ENCODE assay signal across 23 mouse cellular contexts in genomic region chr12:61624532-61624931, GRCm38 (mm10).
DNase-seq lines count a peak whose midpoint lies in the region; ATAC-seq and TF ChIP-seq lines count a peak whose summit lies in the region.
"Had no signal": no experiment of that assay in that cellular context is flagged by ENCODE, and none has a peak within 500 bp of the region (broad histone marks: within the 10 kb centered on the region; RNA-seq: fewer than 3 reads in every experiment).

No protein-coding gene starts in this region.

- TF ChIP-seq RAD21 in MEL (IDR thresholded peaks at IDR 0.05; ENCODE audit: low read depth, low read length), result no peak

- H3K27me3 ChIP-seq in midbrain, embryonic 11.5 days (ENCODE audit: control insufficient read depth, insufficient read depth, low read length), result no peaks in the 10 kb centered on the region
- no peaks in the 10 kb centered on the region for H3K27me3 ChIP-seq in midbrain, embryonic 15.5 days (replicated peaks)
- H3K27me3 ChIP-seq in MEL (ENCODE audit: control insufficient read depth in 1 of 2, insufficient read depth in 2 of 2, low read length in 2 of 2), result no peaks in the 10 kb centered on the region
- H3K27me3 ChIP-seq: CH12.LX, Patski had no signal

- no peak for TF ChIP-seq EP300 in MEL (IDR thresholded peaks at IDR 0.05; ENCODE audit: low read depth in 1 of 2, low read length in 2 of 2)

- peak; percentile 75 for DNase-seq in midbrain, embryonic 11.5 days (ENCODE audit: low spot score, missing footprints)
- DNase-seq in ES-E14 (ENCODE audit: low read depth, low spot score), result no peak
- no peak for DNase-seq in MEL (ENCODE audit: low read depth, low spot score)
- DNase-seq in thymus, postnatal 25 days, result no peak
- no peak for DNase-seq in cerebellum, adult 8-10 months
- DNase-seq: adrenal gland, adult 2 months; adrenal gland, adult 8-10 months; adrenal gland, postnatal 10 days; adrenal gland, postnatal 14 days; adrenal gland, postnatal 25 days; adrenal gland, postnatal 36 days; B cell, adult 2 months; cerebellum, adult 11 months; cerebellum, adult 11-12 months; cerebellum, adult 18-20 months; cerebellum, adult 2 months; cerebellum, adult 9-10 months had no signal

- H3K79me2 ChIP-seq in MEL (ENCODE audit: control insufficient read depth, insufficient read depth, low read length, poor library complexity), result no peaks in the 10 kb centered on the region

- no peak overlapping the region for H3K4me2 ChIP-seq in midbrain, embryonic 11.5 days
- no peak overlapping the region for H3K4me2 ChIP-seq in midbrain, embryonic 15.5 days

- TF ChIP-seq POLR2A in MEL (IDR thresholded peaks at IDR 0.05; ENCODE audit: control insufficient read depth in 1 of 2, insufficient read depth in 1 of 2, low read depth in 1 of 2, low read length in 2 of 2, poor library complexity in 1 of 2), result no peak

- in situ Hi-C loops in ES-E14 (cut with MboI; ENCODE audit: low sequenced_read_pairs in 2 of 2, unreplicated experiment in 2 of 2), result no loop called here

- no peak overlapping the region for H3K9ac ChIP-seq in midbrain, embryonic 11.5 days (ENCODE audit: low read length)
- no peak overlapping the region for H3K9ac ChIP-seq in midbrain, embryonic 15.5 days
- H3K9ac ChIP-seq in ES-E14 (ENCODE audit: insufficient read depth, low read depth, low read length, poor library complexity, severe bottlenecking) (no peak overlapping the region), MEL (ENCODE audit: control insufficient read depth, low read depth, low read length, poor library complexity, severe bottlenecking) (no peak overlapping the region)

- no peak overlapping the region for H3K27ac ChIP-seq in midbrain, embryonic 11.5 days (ENCODE audit: low read depth, low read length)
- H3K27ac ChIP-seq in midbrain, embryonic 15.5 days, result no peak overlapping the region
- H3K27ac ChIP-seq in ES-E14 (ENCODE audit: insufficient read depth, low read depth, low read length, poor library complexity, severe bottlenecking) (no peak overlapping the region), MEL (ENCODE audit: control insufficient read depth, low read depth, low read length) (no peak overlapping the region)

- TF ChIP-seq CTCF in MEL (IDR thresholded peaks at IDR 0.05 in 2 of 3, conservative IDR thresholded peaks at IDR 0.05 in 1 of 3; ENCODE audit: control insufficient read depth in 1 of 3, insufficient read depth in 1 of 3, low read depth in 2 of 3, low read length in 3 of 3, poor library complexity in 1 of 3, severe bottlenecking in 1 of 3), result no peak

- no peaks in the 10 kb centered on the region for H3K4me1 ChIP-seq in midbrain, embryonic 11.5 days (ENCODE audit: control insufficient read depth, insufficient read depth, low read length)
- no peaks in the 10 kb centered on the region for H3K4me1 ChIP-seq in midbrain, embryonic 15.5 days
- no peaks in the 10 kb centered on the region for H3K4me1 ChIP-seq in ES-E14 (ENCODE audit: control insufficient read depth in 2 of 2, insufficient read depth in 2 of 2, low read length in 2 of 2, poor library complexity in 1 of 2)
- H3K4me1 ChIP-seq in MEL (ENCODE audit: control insufficient read depth in 1 of 2, insufficient read depth in 2 of 2, low read length in 2 of 2), result no peaks in the 10 kb centered on the region

- H3K9me3 ChIP-seq in midbrain, embryonic 11.5 days (ENCODE audit: control insufficient read depth, low read length), result no peaks in the 10 kb centered on the region
- no peaks in the 10 kb centered on the region for H3K9me3 ChIP-seq in midbrain, embryonic 15.5 days
- H3K9me3 ChIP-seq in ES-E14 (ENCODE audit: control insufficient read depth, insufficient read depth, low read depth, low read length) (no peaks in the 10 kb centered on the region), MEL (replicated peaks; ENCODE audit: insufficient read depth, low read length) (no peaks in the 10 kb centered on the region)

- no peak for ATAC-seq in midbrain, embryonic 11.5 days (ENCODE audit: low FRiP score)
- ATAC-seq in midbrain, embryonic 15.5 days (replicated peaks), result no peak
- ATAC-seq: activated CD4-positive, CD25-positive, alpha-beta regulatory T cell, adult 4 months; CD4-positive, CD25-positive, alpha-beta regulatory T cell, adult 4 months; Patski had no signal

- no peaks in the 10 kb centered on the region for H3K36me3 ChIP-seq in midbrain, embryonic 11.5 days (ENCODE audit: control insufficient read depth, insufficient read depth, low read length)
- no peaks in the 10 kb centered on the region for H3K36me3 ChIP-seq in midbrain, embryonic 15.5 days (replicated peaks)
- no peaks in the 10 kb centered on the region for H3K36me3 ChIP-seq in ES-E14 (ENCODE audit: control insufficient read depth, insufficient read depth, low read length, poor library complexity, severe bottlenecking)
- no peaks in the 10 kb centered on the region for H3K36me3 ChIP-seq in MEL (ENCODE audit: control insufficient read depth in 1 of 2, insufficient read depth in 2 of 2, low read length in 2 of 2)
- H3K36me3 ChIP-seq: G1E had no signal

- H3K4me3 ChIP-seq in midbrain, embryonic 11.5 days (ENCODE audit: low read depth, low read length), result no peak overlapping the region
- H3K4me3 ChIP-seq in midbrain, embryonic 15.5 days, result no peak overlapping the region
- no peak overlapping the region for H3K4me3 ChIP-seq in ES-E14 (ENCODE audit: insufficient read depth in 1 of 2, low read depth in 1 of 2, low read length in 2 of 2, poor library complexity in 1 of 2, severe bottlenecking in 1 of 2)
- no peak overlapping the region for H3K4me3 ChIP-seq in MEL (ENCODE audit: control insufficient read depth in 1 of 2, insufficient read depth in 1 of 2, low read depth in 2 of 2, low read length in 2 of 2)

TF ChIP-seq in ES-E14, 5 proteins besides CTCF, POLR2A, EP300 and RAD21:
- TF ChIP-seq ZC3H11A (IDR thresholded peaks at IDR 0.05; ENCODE audit: borderline replicate concordance, low read depth, low read length), result no peak
- TF ChIP-seq MAFK (IDR thresholded peaks at IDR 0.05; ENCODE audit: insufficient read depth, low read depth, low read length), result peak; percentile 62

TF ChIP-seq in MEL, 35 proteins besides CTCF, POLR2A, EP300 and RAD21:
- TF ChIP-seq CHD2 (IDR thresholded peaks at IDR 0.05; ENCODE audit: low read length) (no peak), MAFK (IDR thresholded peaks at IDR 0.05; ENCODE audit: borderline replicate concordance, low read depth, low read length) (peak; percentile 24; the same call in 1 of the 2 replicates), POLR2AphosphoS2 (IDR thresholded peaks at IDR 0.05; ENCODE audit: low read length) (no peak), SIN3A (IDR thresholded peaks at IDR 0.05; ENCODE audit: low read length) (no peak)
